ENCODE assay signal across 18 mouse cellular contexts in the genomic region with DNA sequence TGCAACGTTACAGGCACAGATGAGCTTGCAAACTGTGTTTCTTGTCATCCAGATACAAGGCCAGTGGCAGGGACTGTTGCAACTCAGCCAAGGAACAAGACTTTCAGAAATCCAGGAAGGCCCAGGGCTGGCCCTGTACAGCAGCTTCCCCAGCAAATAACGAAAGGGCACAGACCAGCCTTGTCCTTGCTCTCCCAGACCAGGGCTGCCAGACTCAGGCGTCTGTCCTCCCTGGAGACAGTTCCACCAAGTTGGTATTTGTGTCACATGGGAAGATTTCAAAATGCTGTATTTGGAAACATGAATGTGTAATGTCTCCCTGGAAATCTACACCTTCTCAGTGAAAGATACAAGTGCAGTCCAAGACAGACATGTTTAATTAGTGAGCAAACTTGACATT.
DNase-seq lines count a peak whose midpoint lies in the region; ATAC-seq and TF ChIP-seq lines count a peak whose summit lies in the region.
"Had no signal": no experiment of that assay in that cellular context is flagged by ENCODE, and none has a peak within 500 bp of the region (broad histone marks: within the 10 kb centered on the region; RNA-seq: fewer than 3 reads in every experiment).

No protein-coding gene starts in this region.

- H3K9me3 ChIP-seq in midbrain, embryonic 11.5 days (ENCODE audit: control insufficient read depth, low read length): no peaks in the 10 kb centered on the region
- H3K9me3 ChIP-seq in midbrain, postnatal 0 days (ENCODE audit: low read length): no peaks in the 10 kb centered on the region
- H3K9me3 ChIP-seq: embryonic facial prominence, embryonic 15.5 days; forebrain, embryonic 13.5 days; heart, embryonic 10.5 days; limb, embryonic 10.5 days; liver, embryonic 12.5 days; lung, embryonic 15.5 days; neural tube, embryonic 15.5 days had no signal

- 77% methylated on average over 3 of the region's 3 CpGs for WGBS in midbrain, embryonic 11.5 days
- WGBS in midbrain, postnatal 0 days: 59% methylated on average over 3 of the region's 3 CpGs

- intact Hi-C loops in gastrocnemius, postnatal 14 days (cut with DNase I; ENCODE audit: low total_unique reads): no loop called here

- DNase-seq in gastrocnemius, adult 18-20 months (ENCODE audit: low spot score): peak; percentile 4
- no peak for DNase-seq in gastrocnemius, postnatal 14 days
- peak; percentile 84 for DNase-seq in midbrain, embryonic 11.5 days (ENCODE audit: low spot score, missing footprints)
- DNase-seq in midbrain, postnatal 0 days (ENCODE audit: low spot score): no peak
- peak; percentile 65 to 78 for DNase-seq in adrenal gland, postnatal 36 days
- peak; percentile 12 for DNase-seq in skeletal muscle tissue, adult 2 months (ENCODE audit: low read depth, low spot score)
- DNase-seq in left cerebral cortex, adult 18-20 months (ENCODE audit: low spot score in 2 of 2): no peak
- DNase-seq in spleen, postnatal 10 days (ENCODE audit: low spot score in 2 of 2): no peak
- DNase-seq: cerebellum, adult 2 months; kidney, adult 8-10 months; thymus, adult 2 months had no signal

- no peak for TF ChIP-seq CTCF in midbrain, postnatal 0 days (IDR thresholded peaks at IDR 0.05)

- ATAC-seq in midbrain, embryonic 11.5 days (ENCODE audit: low FRiP score): peak; percentile 38; the same call in 1 of the 2 replicates
- no peak for ATAC-seq in midbrain, postnatal 0 days (ENCODE audit: low FRiP score)
- ATAC-seq: forebrain, embryonic 13.5 days; liver, embryonic 12.5 days had no signal

- H3K4me1 ChIP-seq in midbrain, embryonic 11.5 days (ENCODE audit: control insufficient read depth, insufficient read depth, low read length): no peaks in the 10 kb centered on the region
- no peaks in the 10 kb centered on the region for H3K4me1 ChIP-seq in midbrain, postnatal 0 days (ENCODE audit: insufficient read depth, low read length)
- H3K4me1 ChIP-seq: liver, embryonic 12.5 days; lung, embryonic 15.5 days had no signal

- H3K9ac ChIP-seq in midbrain, embryonic 11.5 days (ENCODE audit: low read length): no peak overlapping the region
- H3K9ac ChIP-seq in midbrain, postnatal 0 days (replicated peaks; ENCODE audit: low read length, poor library complexity, severe bottlenecking): no peak overlapping the region
- H3K9ac ChIP-seq: embryonic facial prominence, embryonic 15.5 days; forebrain, embryonic 13.5 days; liver, embryonic 12.5 days; lung, embryonic 15.5 days; neural tube, embryonic 15.5 days had no signal

- H3K27ac ChIP-seq in midbrain, embryonic 11.5 days (ENCODE audit: low read depth, low read length): no peak overlapping the region
- no peak overlapping the region for H3K27ac ChIP-seq in midbrain, postnatal 0 days (ENCODE audit: low read depth, low read length)
- H3K27ac ChIP-seq: embryonic facial prominence, embryonic 15.5 days; forebrain, embryonic 13.5 days; heart, embryonic 10.5 days; limb, embryonic 10.5 days; liver, embryonic 12.5 days; lung, embryonic 15.5 days; neural tube, embryonic 15.5 days had no signal

- no peaks in the 10 kb centered on the region for H3K27me3 ChIP-seq in midbrain, embryonic 11.5 days (ENCODE audit: control insufficient read depth, insufficient read depth, low read length)
- no peaks in the 10 kb centered on the region for H3K27me3 ChIP-seq in midbrain, postnatal 0 days (ENCODE audit: insufficient read depth, low read length)
- H3K27me3 ChIP-seq: embryonic facial prominence, embryonic 15.5 days; forebrain, embryonic 13.5 days; liver, embryonic 12.5 days; lung, embryonic 15.5 days; neural tube, embryonic 15.5 days had no signal

- H3K4me3 ChIP-seq in midbrain, embryonic 11.5 days (ENCODE audit: low read depth, low read length): no peak overlapping the region
- H3K4me3 ChIP-seq in midbrain, postnatal 0 days (ENCODE audit: low read depth, low read length): no peak overlapping the region
- H3K4me3 ChIP-seq: embryonic facial prominence, embryonic 15.5 days; forebrain, embryonic 13.5 days; heart, embryonic 10.5 days; limb, embryonic 10.5 days; liver, embryonic 12.5 days; lung, embryonic 15.5 days; neural tube, embryonic 15.5 days had no signal

- no peak overlapping the region for H3K4me2 ChIP-seq in midbrain, embryonic 11.5 days
- no peak overlapping the region for H3K4me2 ChIP-seq in midbrain, postnatal 0 days (ENCODE audit: low read depth, low read length, poor library complexity, severe bottlenecking)
- H3K4me2 ChIP-seq: embryonic facial prominence, embryonic 15.5 days; forebrain, embryonic 13.5 days; liver, embryonic 12.5 days; lung, embryonic 15.5 days; neural tube, embryonic 15.5 days had no signal

- no peaks in the 10 kb centered on the region for H3K36me3 ChIP-seq in midbrain, embryonic 11.5 days (ENCODE audit: control insufficient read depth, insufficient read depth, low read length)
- no peaks in the 10 kb centered on the region for H3K36me3 ChIP-seq in midbrain, postnatal 0 days (ENCODE audit: insufficient read depth, low read length)
- H3K36me3 ChIP-seq: embryonic facial prominence, embryonic 15.5 days; heart, embryonic 10.5 days; limb, embryonic 10.5 days; liver, embryonic 12.5 days; lung, embryonic 15.5 days; neural tube, embryonic 15.5 days had no signal

Comparison
In these comparisons a context has a peak if more than half of its experiments do, and no peak if none do; other contexts are left out.
1. DNase-seq: peak in gastrocnemius, adult 18-20 months (single experiment), midbrain, embryonic 11.5 days (single experiment), adrenal gland, postnatal 36 days (2 of 2) and skeletal muscle tissue, adult 2 months (single experiment); none in gastrocnemius, postnatal 14 days (single experiment), midbrain, postnatal 0 days (single experiment), left cerebral cortex, adult 18-20 months (0 of 2) and spleen, postnatal 10 days (0 of 2).